Mouse (Mus musculus): ENCODE data around the gene Cx3cr1.
A peak's percentile ranks its signal among the peaks of the same experiment; 100 is the strongest.
"Not testable (repeated sequence)": the region's sequence is repeated elsewhere in the genome, so short reads cannot be mapped to it uniquely, and the experiment has no call there.

The Cx3cr1 gene

GRCm38 (mm10) chr9:120024171-120024570, 45.5 kb downstream of the Cx3cr1 start:
- peak; percentile 90 to 91 for DNase-seq

GRCm38 (mm10) chr9:120023086-120023811, 46.4 kb downstream of the Cx3cr1 start, which contains the start of gene Xirp1:
Gene Xirp1, minus strand, starts transcription at chr9:120023598.
- DNase-seq = peak in 1 of 2 experiments; percentile 11

GRCm38 (mm10) chr9:120021164-120021563, 48.5 kb downstream of the Cx3cr1 start:
- DNase-seq = peak in 1 of 2 experiments; percentile 12

GRCm38 (mm10) chr9:120020285-120020890, 49.3 kb downstream of the Cx3cr1 start:
- peak; percentile 75 to 84 for DNase-seq

GRCm38 (mm10) chr9:120016956-120017355, 52.7 kb downstream of the Cx3cr1 start:
- no peak for DNase-seq

GRCm38 (mm10) chr9:120014828-120015227, 54.9 kb downstream of the Cx3cr1 start:
- no peak for DNase-seq

GRCm38 (mm10) chr9:120013251-120013820, 56.3 kb downstream of the Cx3cr1 start:
- peak in 1 of 2 experiments; percentile 6 for DNase-seq

- peak in 1 of 2 experiments; percentile 8 for DNase-seq
These were observed 56.9 kb downstream of the Cx3cr1 start for GRCm38 (mm10) chr9:120012781-120013180.

- DNase-seq = not testable (repeated sequence)
These were observed 57.5 kb downstream of the Cx3cr1 start for GRCm38 (mm10) chr9:120012161-120012560.

GRCm38 (mm10) chr9:120011533-120011932, 58.1 kb downstream of the Cx3cr1 start:
- peak; percentile 81 to 84 for DNase-seq

- peak; percentile 95 to 99 for DNase-seq
These were observed 58.7 kb downstream of the Cx3cr1 start for GRCm38 (mm10) chr9:120010781-120011511.

- no peak for DNase-seq
These were observed 59.8 kb downstream of the Cx3cr1 start for GRCm38 (mm10) chr9:120009871-120010270.

- no peak for DNase-seq
These were observed 60.3 kb downstream of the Cx3cr1 start for GRCm38 (mm10) chr9:120009226-120009841.

GRCm38 (mm10) chr9:120007833-120008232, 61.8 kb downstream of the Cx3cr1 start:
- DNase-seq = no peak

GRCm38 (mm10) chr9:120005936-120006335, 63.7 kb downstream of the Cx3cr1 start:
- DNase-seq = no peak

GRCm38 (mm10) chr9:120002893-120003292, 66.8 kb downstream of the Cx3cr1 start:
- no peak for DNase-seq

- peak; percentile 23 to 40 for DNase-seq
These were observed 67.5 kb downstream of the Cx3cr1 start for GRCm38 (mm10) chr9:120001945-120002725.

- no peak for DNase-seq
These were observed 68.9 kb downstream of the Cx3cr1 start for GRCm38 (mm10) chr9:120000761-120001160.

GRCm38 (mm10) chr9:119999636-120000035, 70.0 kb downstream of the Cx3cr1 start:
- DNase-seq = no peak

GRCm38 (mm10) chr9:119998776-119999175, 70.9 kb downstream of the Cx3cr1 start:
- no peak for DNase-seq

GRCm38 (mm10) chr9:119996080-119996479, 73.6 kb downstream of the Cx3cr1 start:
- DNase-seq = no peak

GRCm38 (mm10) chr9:119994207-119994606, 75.5 kb downstream of the Cx3cr1 start:
- no peak for DNase-seq
